Mouse (Mus musculus) thymus, adult 2 months (tissue): ENCODE measurements at regions not wholly inside any gene's neighbourhood (a gene's known extent, or its start where the extent isn't known, plus 50 kb on each side); places are given as distances from the start of the nearest gene placed in this dataset.

ENCODE experiments used
- CTCF ChIP-seq: fragments of 200-500 bp; IDR thresholded peaks from 2 replicates; pipeline ENCODE4 v1.5.1; 2012; ENCODE audit warnings: mild to moderate bottlenecking, control low read depth, low read length, moderate library complexity, borderline replicate concordance; ENCODE audit not compliant: control insufficient read depth, poor library complexity, insufficient read depth; ENCODE audit errors: extremely low read depth
- POLR2A ChIP-seq: fragments of 200-500 bp; IDR thresholded peaks from 2 replicates; pipeline ENCODE4 v1.6.1; 2012; ENCODE audit warnings: mild to moderate bottlenecking, low read length, control low read depth, moderate library complexity; ENCODE audit not compliant: control insufficient read depth, poor library complexity, insufficient read depth; ENCODE audit errors: extremely low read depth

GRCm38 (mm10) chr13:10566825-10567224, 206.2 kb upstream of the Chrm3 start:
- no peak for TF ChIP-seq CTCF
- no peak for TF ChIP-seq POLR2A
